Mouse (Mus musculus) thymus, postnatal 14 days (tissue): ENCODE results near the gene Kif4.
A peak's percentile ranks its signal among the peaks of the same experiment; 100 is the strongest.

Experiments
- DNase-seq: peaks from one replicate; pipeline ENCODE4 v3.0.0; 2021

Kif4 gene

GRCm38 (mm10) chrX:100625546-100625801 lies at the start of gene Kif4:
TSS of gene Kif4 (plus strand) at chrX:100625737.
- DNase-seq, result no peak

DNA sequence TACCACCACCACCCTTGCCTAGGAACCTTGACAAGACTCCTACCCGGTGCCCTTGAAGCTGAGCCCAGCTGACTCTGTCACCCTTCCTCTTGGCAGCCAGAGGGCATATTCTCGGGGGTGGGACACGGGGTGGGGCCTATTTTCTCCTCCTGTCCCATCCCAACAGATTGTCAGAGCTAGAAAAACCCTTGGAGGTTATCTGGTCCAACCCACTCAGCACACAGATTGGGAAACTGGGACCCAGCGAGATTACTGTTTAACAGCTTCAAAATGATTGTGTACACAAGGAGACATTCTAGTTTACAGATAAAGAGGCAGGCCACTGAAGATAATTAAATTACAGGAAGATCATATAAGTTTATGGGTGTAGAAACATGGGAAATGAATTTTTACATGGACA lies 30.7 kb upstream of the Kif4 start, which contains the start of gene P2ry4:
P2ry4 (minus strand) TSS at position 79 of the 400 bp plus-strand sequence.
- DNase-seq, result no peak

DNA sequence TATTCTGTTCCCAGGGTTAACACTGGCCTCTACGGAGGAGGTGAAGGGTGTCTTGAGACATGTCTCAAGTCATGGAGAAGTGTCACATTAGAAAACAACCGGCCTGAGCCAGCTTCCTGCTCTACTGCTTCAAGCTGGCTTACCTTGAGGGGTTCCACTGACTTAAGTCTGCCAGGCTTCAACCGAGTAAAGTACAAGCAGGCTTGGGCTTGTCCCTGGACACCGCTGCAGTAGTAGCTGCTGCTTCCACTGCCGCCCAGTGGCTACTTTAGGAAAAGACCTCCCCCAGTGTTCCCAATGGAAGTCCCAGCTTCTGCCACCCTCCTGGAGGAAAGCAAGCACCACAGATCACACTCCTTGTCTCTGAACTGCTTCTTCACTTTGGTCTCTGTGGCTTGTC lies 28.1 kb upstream of the Kif4 start:
- no peak for DNase-seq

- DNase-seq, result no peak
Measured at GRCm38 (mm10) chrX:100599755-100600154, 25.8 kb upstream of the Kif4 start.

DNA sequence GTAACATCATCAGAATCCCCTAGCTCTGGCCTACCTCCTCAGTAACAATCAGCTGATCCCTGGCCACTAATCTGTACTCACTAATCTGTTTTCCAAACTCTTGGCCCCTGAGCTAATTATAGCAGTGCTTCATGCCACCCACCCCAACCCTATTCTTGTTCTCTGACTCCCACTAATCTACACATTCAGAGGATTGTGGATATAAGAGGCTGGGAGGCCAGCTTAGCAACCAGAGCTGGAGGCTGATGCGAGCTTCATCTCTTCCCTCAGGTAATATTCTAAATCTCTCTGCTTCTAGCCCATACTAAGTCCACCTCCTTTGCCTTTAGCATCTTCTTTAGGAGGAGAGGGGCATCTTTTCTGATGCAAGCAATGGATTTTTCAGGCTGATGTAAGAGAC lies 20.2 kb upstream of the Kif4 start, which contains the start of gene Arr3:
Arr3 (plus strand) TSS at position 184 of the 400 bp plus-strand sequence.
- no peak for DNase-seq

- DNase-seq, result no peak
Measured at GRCm38 (mm10) chrX:100618488-100618887, 7.0 kb upstream of the Kif4 start.

DNA sequence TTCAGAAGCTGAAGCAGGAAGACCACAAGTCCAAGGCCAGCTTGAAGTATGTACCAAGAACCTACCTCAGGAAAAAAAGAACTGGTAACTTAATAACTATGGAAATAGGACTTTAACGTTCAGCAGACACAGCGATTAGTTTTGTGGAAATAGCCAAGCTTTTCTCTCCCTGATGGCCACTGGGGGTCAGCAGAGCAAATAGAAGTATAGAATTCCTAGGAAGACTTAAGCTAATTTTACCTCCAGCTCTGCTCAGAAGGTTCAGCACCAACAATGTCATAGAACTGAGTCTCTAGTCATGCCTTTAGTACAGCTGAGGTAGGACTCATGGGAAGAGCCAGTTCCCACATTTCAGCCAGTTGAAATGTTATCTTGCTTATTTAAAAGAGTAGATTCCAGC lies 4.2 kb upstream of the Kif4 start:
- no peak for DNase-seq

DNA sequence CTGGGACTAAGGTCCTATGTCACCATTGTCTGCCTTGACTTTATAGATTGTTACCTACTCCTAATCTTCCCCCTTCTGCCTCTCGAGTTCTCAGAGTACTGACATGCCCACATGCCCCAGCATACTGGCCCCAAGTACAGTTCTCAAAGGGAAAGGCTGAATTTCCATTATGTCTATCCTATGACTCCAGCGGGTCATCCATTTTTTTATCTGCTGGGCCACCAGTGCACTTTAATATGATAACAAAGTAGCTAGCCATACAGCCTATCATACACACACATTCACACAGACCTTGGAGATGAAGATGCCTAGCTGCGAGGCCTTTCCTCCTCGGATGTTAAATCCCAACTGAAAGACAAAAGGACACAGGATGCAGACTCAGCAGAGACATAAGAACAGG lies 1.3 kb upstream of the Kif4 start:
- no peak for DNase-seq

GRCm38 (mm10) chrX:100625146-100625545 lies 391 bp upstream of the Kif4 start:
- no peak for DNase-seq

- peak; percentile 89 for DNase-seq
Measured at GRCm38 (mm10) chrX:100625802-100626793, 561 bp downstream of the Kif4 start, which contains the start of gene Pdzd11. TSS of gene Pdzd11 (minus strand) at chrX:100626568.

DNA sequence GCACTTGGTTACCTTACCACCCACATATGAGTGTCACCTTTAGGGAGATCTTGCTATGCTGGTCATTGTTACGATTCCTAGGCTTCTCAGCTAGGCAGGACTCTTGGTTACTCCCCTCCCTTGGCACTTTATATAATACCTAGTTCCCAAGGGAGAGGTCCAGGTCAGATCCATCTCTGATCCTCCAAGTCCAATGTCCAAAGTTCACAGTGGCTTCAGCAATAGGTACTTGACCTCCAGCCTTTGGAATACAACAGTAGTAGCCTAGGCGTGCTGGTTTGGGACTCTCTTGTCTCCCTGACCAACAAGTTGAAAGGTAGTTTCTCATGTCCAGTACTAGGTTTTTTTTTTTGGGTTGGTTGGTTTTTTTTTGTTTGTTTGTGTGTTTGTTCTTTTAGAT lies 3.5 kb downstream of the Kif4 start:
- no peak for DNase-seq

GRCm38 (mm10) chrX:100638477-100638876 lies 12.9 kb downstream of the Kif4 start:
- no peak for DNase-seq

DNA sequence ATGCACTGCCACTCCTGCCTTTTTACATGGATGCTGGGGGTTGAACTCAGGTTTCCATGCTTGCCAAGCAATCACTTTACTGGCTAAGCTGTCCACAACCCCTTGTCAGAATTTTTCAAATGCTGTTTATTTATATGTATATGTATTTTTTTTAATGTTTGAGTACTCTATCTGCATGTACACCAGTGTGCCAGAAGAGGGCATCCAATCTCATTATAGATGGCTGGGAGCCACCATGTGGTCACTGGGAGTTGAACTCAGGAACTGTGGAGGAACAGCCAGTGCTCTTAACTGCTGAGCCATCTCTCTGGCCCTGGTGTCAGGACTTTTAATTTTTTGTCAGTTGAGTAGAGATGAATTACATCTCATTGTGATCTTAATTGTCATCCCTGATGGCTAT lies 27.3 kb downstream of the Kif4 start:
- no peak for DNase-seq

DNA sequence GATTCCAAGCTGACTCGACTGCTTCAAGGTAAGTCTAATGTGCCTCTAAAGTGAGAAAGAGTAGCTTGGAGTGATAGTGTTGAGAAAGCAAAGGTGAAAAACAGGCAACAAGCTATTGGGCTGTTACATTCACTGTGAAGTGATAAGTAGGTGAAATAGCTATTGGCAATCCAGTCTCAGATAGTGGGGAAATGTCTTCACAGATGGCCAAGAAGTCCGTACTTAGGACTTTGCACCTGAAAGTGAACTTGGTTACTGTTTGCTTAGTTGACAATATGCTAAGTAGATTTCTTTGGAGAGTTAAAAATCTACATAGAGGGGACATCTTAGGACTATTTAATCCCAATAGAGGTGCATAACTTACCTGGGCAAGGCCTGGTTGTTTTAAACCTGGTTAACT lies 39.3 kb downstream of the Kif4 start:
- DNase-seq, result no peak

DNA sequence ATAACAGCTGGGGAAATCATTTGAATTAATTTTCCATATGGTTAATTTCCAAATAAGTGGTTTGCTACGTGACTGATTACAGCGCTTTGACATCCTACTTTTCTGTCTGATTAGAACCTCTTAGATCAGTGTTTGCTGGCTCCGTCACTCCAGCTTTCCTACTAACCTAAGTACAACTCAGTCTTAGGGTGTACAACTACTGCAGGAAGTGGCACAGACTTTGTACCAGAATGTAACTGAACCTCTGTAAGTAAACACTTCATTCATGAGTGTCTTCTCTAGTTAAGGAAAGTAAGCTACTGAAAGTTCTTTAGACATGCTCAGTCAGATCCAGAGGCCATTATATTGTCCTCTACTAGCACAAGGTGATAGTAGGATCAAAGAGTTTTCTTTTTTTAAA lies 52.7 kb downstream of the Kif4 start:
- DNase-seq, result no peak

DNA sequence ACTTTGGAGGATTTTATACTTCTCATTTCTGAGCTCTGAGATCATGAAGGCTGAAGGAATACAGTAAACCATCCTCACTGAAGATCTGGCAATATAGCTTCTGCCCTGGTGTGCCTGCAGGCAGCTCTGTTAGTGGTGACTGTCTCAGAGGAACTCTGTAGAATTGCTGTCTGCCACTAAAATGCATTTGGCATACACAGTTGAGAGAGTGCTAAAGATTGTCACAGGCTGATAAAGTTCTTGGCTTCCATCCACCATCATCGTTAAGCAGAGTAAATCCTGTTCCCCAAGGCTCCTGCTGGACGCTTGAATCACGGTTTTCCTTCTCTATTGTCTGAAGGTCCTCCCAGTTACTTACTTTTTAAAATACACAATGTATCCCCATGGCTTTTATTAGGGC lies 61.0 kb downstream of the Kif4 start:
- DNase-seq, result no peak

GRCm38 (mm10) chrX:100687360-100688032 lies 62.0 kb downstream of the Kif4 start:
- no peak for DNase-seq

DNA sequence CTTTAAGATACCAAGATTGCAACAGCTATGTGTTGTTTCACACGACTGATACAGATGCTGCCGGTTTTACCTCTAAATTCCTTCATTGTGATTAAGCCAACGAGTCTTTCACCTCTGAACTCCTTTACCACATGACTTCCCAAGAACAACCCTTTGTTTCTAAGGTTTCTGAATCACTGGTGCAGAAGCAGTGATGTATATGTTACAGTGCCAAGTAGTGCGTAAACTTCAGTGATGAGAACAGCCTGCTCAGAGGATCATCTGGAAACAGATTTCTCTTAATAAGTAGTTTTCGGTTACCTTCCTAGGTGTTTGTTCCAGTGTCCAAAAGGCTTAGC lies 62.5 kb downstream of the Kif4 start:
- DNase-seq, result no peak

DNA sequence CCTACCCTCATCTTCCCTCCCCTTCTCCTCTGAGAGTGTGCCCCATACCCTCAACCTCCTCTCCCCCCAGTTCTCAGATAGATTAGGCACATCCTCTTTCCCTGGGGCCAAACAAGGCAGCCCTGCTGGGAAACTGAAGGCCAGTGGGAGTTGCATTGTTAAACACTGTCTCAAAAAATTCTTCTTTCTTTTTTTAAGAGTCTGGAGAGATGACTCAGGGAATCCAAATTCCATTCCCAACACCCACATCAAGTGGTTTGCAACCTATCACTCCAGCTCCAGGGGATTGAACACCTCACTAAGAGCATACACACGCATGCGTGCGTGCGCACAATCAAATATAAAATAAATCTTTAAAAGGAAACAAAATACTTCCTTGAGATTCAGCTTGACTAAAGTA lies 71.2 kb downstream of the Kif4 start:
- DNase-seq, result no peak

DNA sequence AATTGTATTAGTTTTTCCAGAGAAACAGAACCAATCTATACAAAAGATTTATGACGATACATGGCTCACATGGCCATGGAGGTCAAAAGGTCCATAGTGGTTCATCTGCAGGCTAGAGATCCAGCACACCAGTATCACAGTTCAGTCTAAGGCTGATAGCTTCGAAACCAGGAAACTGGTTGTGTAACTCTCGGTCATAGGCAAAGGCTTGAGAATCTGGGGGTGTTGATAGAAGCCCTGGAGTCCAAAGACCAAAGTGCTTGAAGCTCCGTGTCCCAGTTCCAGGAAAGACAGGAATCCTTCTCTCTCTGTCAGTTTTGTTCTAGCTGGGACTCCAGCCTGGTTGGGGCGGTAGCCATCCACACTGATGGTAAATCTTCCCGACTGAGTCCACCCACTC lies 82.5 kb downstream of the Kif4 start:
- no peak for DNase-seq

GRCm38 (mm10) chrX:100716173-100716572 lies 90.6 kb downstream of the Kif4 start:
- no peak for DNase-seq

DNA sequence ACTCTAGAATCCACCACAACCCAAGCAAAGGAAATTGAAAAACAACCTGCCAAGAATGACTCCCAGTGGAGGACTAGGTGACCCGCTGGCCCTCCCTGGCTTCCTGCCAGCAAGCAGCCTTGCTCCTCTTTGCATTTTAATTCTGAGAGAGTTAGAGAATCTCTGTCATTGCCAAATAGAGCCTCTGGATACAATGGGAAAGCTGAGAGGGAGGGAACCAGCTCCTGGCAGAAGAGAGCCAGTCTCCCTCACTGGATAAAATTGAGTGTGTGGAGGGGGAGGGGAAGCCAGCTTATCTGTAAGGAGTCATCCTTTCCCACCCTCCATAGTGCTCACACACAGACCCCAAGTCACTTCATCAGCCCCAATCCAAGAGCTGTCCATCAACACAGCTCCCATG lies 103.4 kb downstream of the Kif4 start:
- no peak for DNase-seq

DNA sequence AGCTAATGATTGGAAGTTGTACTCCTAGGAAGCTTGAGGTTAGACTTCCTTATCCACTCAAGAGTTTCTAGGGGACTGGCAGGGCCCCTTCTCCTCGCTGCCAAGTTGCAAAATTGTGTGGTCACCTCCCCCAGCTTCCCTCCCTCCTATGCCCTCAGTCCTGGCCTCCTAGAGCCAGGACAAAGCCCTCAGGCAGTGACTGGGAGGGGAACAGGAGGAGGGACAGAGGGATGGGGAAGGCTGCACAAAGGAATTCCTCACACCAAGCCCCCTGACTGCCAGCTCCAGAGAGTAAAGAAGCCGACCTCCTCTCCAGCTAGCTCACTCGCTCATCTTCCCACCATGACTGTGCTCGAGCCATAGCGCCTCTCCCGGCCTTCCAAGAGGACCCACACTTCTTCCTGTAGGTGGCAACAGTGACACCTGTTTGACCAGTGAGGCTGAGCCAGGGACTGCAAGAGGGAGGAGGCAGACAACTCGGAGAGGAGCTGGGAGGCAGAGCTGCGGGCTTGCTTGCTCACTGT lies 104.2 kb downstream of the Kif4 start, which contains the start of gene Gdpd2:
Gdpd2 (plus strand) TSS at position 209 of the 524 bp plus-strand sequence.
- DNase-seq, result peak; percentile 6

- DNase-seq, result no peak
Measured at GRCm38 (mm10) chrX:100730266-100730665, 104.7 kb downstream of the Kif4 start.
